Mouse (Mus musculus) urinary bladder, postnatal 10 days (tissue): ENCODE data around the gene Vav2.
A peak's percentile ranks its signal among the peaks of the same experiment; 100 is the strongest.

Experiments used
- DNase-seq: peaks from one replicate; pipeline ENCODE4 v3.0.0; 2022; ENCODE audit warnings: low spot score

Vav2 gene

GRCm38 (mm10) chr2:27426855-27427457 lies at the start of gene Vav2:
Gene Vav2, minus strand, starts transcription at chr2:27427033.
- DNase-seq: peak; percentile 80

GRCm38 (mm10) chr2:27475495-27476302 lies 48.9 kb upstream of the Vav2 start:
- DNase-seq: peak; percentile 51

- no peak for DNase-seq
Observed at GRCm38 (mm10) chr2:27474621-27475484, 48.0 kb upstream of the Vav2 start.

- DNase-seq: no peak
Observed at GRCm38 (mm10) chr2:27473911-27474310, 47.1 kb upstream of the Vav2 start.

GRCm38 (mm10) chr2:27473061-27473765 lies 46.4 kb upstream of the Vav2 start:
- no peak for DNase-seq

GRCm38 (mm10) chr2:27471170-27471584 lies 44.3 kb upstream of the Vav2 start:
- no peak for DNase-seq

- no peak for DNase-seq
Observed at GRCm38 (mm10) chr2:27470535-27470934, 43.7 kb upstream of the Vav2 start.

- no peak for DNase-seq
Observed at GRCm38 (mm10) chr2:27469991-27470355, 43.1 kb upstream of the Vav2 start.

GRCm38 (mm10) chr2:27469292-27469990 lies 42.6 kb upstream of the Vav2 start:
- no peak for DNase-seq

GRCm38 (mm10) chr2:27462901-27463300 lies 36.1 kb upstream of the Vav2 start:
- DNase-seq: no peak

- DNase-seq: no peak
Observed at GRCm38 (mm10) chr2:27461881-27462660, 35.2 kb upstream of the Vav2 start.

GRCm38 (mm10) chr2:27460651-27461050 lies 33.8 kb upstream of the Vav2 start:
- DNase-seq: no peak

GRCm38 (mm10) chr2:27460163-27460562 lies 33.3 kb upstream of the Vav2 start:
- DNase-seq: no peak

- no peak for DNase-seq
Observed at GRCm38 (mm10) chr2:27459735-27460134, 32.9 kb upstream of the Vav2 start.

- DNase-seq: no peak
Observed at GRCm38 (mm10) chr2:27450226-27450625, 23.4 kb upstream of the Vav2 start.

- DNase-seq: no peak
Observed at GRCm38 (mm10) chr2:27447782-27448181, 20.9 kb upstream of the Vav2 start.

- DNase-seq: no peak
Observed at GRCm38 (mm10) chr2:27446812-27447211, 20.0 kb upstream of the Vav2 start.

GRCm38 (mm10) chr2:27445910-27446309 lies 19.1 kb upstream of the Vav2 start:
- DNase-seq: no peak

- no peak for DNase-seq
Observed at GRCm38 (mm10) chr2:27443450-27443708, 16.5 kb upstream of the Vav2 start.

GRCm38 (mm10) chr2:27442708-27443449 lies 16.0 kb upstream of the Vav2 start:
- DNase-seq: no peak
